Mouse (Mus musculus): Measurements from ENCODE around the gene Gm11983.

GRCm38 (mm10) chr11:6823176-6823575, 14.3 kb downstream of the Gm11983 start:
- TF ChIP-seq POLR2A (IDR thresholded peaks at IDR 0.05; ENCODE audit: borderline replicate concordance, extremely low read depth, insufficient read depth, insufficient read length, poor library complexity, severe bottlenecking) (no peak), CTCF (IDR thresholded peaks at IDR 0.05; ENCODE audit: borderline replicate concordance, extremely low read depth, insufficient read depth, insufficient read length) (no peak)

Measured in brain, embryonic 14.5 days (tissue).